Mouse (Mus musculus) limb, embryonic 12.5 days (tissue): ENCODE measurements around the gene Igf2bp1. TPM values are rescaled to one million over a fixed set of nuclear protein-coding genes. Genes with fewer than 3 reads are reported as not detected.
"Not testable (repeated sequence)": the region's sequence is repeated elsewhere in the genome, so short reads cannot be mapped to it uniquely, and the experiment has no call there.

ENCODE experiments used
- ATAC-seq: fragments of 200-750 bp; cut with Nextera tagmentation; 2 replicates; pipeline ENCODE4 v1.8.0; 2017; ENCODE audit warnings: low read depth, moderate TSS enrichment; ENCODE audit not compliant: insufficient number of reproducible peaks, insufficient read depth, low FRiP score, low TSS enrichment
- H3K27ac ChIP-seq: fragments of 300-500 bp; sonication (generic); 2 replicates; pipeline ENCODE4 v1.5.1; 2016; ENCODE audit warnings: mild to moderate bottlenecking, moderate library complexity
- H3K27me3 ChIP-seq: fragments of 300-500 bp; sonication (generic); 2 replicates; pipeline ENCODE4 v1.6.1; 2016; ENCODE audit warnings: mild to moderate bottlenecking, moderate library complexity
- H3K36me3 ChIP-seq: fragments of 300-500 bp; sonication (generic); 2 replicates; pipeline ENCODE4 v1.6.1; 2016; ENCODE audit warnings: mild to moderate bottlenecking, moderate library complexity
- H3K4me1 ChIP-seq: fragments of 300-500 bp; sonication (generic); replicated peaks from 2 replicates; pipeline ENCODE4 v1.6.1; 2016
- H3K4me2 ChIP-seq: fragments of 300-500 bp; sonication (generic); 2 replicates; pipeline ENCODE4 v1.6.1; 2016; ENCODE audit warnings: mild to moderate bottlenecking, moderate library complexity
- H3K4me3 ChIP-seq: fragments of 300-500 bp; sonication (generic); replicated peaks from 2 replicates; pipeline ENCODE4 v1.5.1; 2016; ENCODE audit warnings: mild to moderate bottlenecking
- H3K9ac ChIP-seq: fragments of 300-500 bp; sonication (generic); replicated peaks from 2 replicates; pipeline ENCODE4 v1.6.1; 2016; ENCODE audit warnings: mild to moderate bottlenecking, moderate library complexity
- H3K9me3 ChIP-seq: fragments of 300-500 bp; sonication (generic); 2 replicates; pipeline ENCODE4 v1.6.1; 2016; ENCODE audit warnings: mild to moderate bottlenecking, moderate library complexity
- WGBS: fragments of 180-500 bp; shearing (Covaris S2); methylation state at CpG from one replicate; pipeline ENCODE4 v1.1.7; 2016; 5-methylcytosine and 5-hydroxymethylcytosine counted together
- microRNA-seq: library from miRNA; unstranded; fragments of <30 nt; microRNA quantifications from one replicate; pipeline ENCODE4, GENCODE M21; 2017
- polyA plus RNA-seq: library from polyadenylated mRNA; unstranded; fragments of >200 nt; fragmentation: Nextera tagmentation; extraction: Ambion mirVana; gene quantifications from 2 replicates; pipeline ENCODE4 v1.2.1, GENCODE M21; 2016

The Igf2bp1 gene
- polyA plus RNA-seq, 1 experiment from 2014 or later = 122 TPM

DNA sequence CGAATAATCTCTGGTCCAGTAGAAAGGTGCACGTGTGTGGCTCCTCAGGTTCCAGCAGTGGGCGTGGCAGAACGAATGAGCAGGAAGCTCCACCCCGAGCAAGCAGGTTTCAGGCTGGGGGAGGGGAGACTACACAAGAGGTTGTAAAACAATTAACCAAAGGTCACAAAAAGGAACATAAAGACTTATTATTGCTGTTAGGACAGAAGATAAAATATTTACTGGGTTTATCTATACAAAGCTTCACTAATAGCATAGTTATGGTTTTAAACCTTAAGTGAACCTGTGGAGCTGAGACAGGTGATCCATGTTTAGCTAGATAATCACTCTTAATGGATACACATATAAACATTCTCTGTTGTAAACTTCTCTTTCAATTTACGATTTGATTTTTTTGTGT lies 82.3 kb downstream of the Igf2bp1 start:
- H3K4me1 ChIP-seq, ATAC-seq, H3K4me3 ChIP-seq, H3K9ac ChIP-seq, H3K4me2 ChIP-seq, H3K36me3 ChIP-seq, H3K27ac ChIP-seq: not testable (repeated sequence)
- WGBS = 1% methylated on average over 4 of the region's 6 CpGs
- Histone ChIP-seq H3K9me3 (peaks cover 14% of the 10 kb centered on the region), H3K27me3 (peaks cover 25% of the 10 kb centered on the region)

DNA sequence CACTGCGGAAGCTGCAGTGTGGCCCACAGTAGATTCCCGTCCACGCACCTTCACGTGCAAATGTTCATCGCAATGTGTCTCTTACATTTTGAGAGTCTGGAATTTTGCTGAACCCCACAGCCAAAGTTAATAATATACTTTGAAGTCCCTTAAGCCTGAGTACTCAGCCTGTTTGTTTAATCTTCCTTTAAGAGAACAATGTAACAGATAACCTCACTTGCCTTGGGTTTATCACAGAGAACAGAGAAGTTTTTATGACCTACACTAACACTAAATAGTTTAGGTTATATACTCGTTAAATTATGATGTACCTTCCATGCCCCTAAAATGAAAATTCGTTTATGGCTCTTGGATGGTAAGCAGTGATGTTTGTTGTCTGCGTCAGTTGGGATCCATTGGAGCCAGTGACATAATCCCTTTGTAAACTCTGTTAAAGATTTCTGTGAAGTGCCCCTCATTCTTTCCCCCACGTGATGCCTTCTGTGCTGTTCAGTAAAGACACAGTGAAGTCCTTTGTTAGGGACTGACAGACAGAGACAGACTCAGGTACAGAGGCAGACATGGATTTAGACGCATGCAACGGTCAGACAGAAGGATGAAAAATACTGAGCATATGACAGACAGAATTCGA lies 83.6 kb downstream of the Igf2bp1 start:
- H3K9me3 ChIP-seq = peaks cover 5% of the 10 kb centered on the region
- H3K36me3 ChIP-seq = no peaks in the 10 kb centered on the region
- WGBS = 63% methylated on average over 12 of the region's 12 CpGs
- no peak overlapping the region for H3K4me3 ChIP-seq
- peaks cover 39% of the 10 kb centered on the region for H3K27me3 ChIP-seq
- ATAC-seq = no peak
- H3K9ac ChIP-seq = no peak overlapping the region
- no peak overlapping the region for H3K27ac ChIP-seq
- H3K4me2 ChIP-seq = no peak overlapping the region
- peaks cover 2% of the 10 kb centered on the region; the same call in 1 of the 2 replicates for H3K4me1 ChIP-seq

DNA sequence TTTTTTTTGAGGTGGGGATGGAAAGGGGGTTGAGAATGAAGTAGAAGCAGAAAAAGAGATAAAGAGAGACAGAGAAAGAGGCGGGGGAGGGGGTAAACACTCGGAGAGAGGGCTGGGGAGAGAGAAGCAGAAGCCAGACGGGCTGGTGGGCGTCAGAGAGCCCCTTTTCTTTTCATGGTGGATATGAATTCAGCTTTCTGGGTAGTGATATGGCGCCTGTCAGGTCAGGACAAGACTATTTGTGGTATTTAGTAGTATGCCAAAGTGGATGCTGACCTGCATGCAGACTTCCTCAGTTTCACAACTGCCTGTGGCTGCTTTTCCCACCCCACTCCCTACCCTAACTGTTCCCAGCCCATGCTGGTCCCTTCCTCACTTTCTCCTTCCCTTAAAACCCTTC lies 89.3 kb downstream of the Igf2bp1 start:
- WGBS = 2% methylated on average over 5 of the region's 5 CpGs
- ATAC-seq = no peak
- H3K27me3 ChIP-seq = peaks cover 82% of the 10 kb centered on the region

DNA sequence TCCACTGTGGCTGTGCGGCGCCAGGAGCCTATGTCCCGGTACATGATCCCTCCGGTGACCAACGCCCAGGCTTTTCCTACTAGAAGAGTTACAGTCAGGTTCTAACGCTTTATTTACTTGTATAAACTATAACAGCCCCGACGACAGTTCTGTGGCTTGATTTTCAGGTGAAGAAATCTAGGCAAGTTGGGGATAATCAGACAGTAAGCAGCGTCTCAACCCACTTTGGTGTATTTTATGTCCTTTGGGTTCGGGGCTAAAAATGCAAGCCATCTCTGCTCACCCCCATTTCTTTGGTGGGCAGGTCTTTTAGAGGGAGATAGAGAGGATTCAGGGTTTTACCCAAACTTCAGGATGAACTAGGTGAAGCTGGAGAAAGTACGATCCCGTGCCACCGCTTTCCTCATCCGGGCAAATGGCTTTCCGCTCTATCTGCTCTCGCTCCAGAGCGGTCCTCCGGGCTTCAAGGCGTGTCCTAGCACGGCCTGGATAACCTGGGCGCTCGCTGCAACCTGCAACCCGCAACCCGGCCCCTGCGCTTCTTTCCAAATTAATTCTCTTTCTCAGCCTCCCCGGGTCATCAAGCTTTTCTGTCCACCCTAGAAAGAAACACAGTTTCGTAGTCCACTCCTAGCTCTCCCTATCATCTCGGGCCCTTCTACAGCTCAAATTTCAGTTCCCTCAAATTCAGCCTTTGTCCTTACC lies 90.6 kb downstream of the Igf2bp1 start:
- Histone ChIP-seq H3K4me1 (peaks cover 14% of the 10 kb centered on the region), H3K36me3 (no peaks in the 10 kb centered on the region), H3K9ac (no peak overlapping the region), H3K4me3 (peak overlapping the region; percentile 21), H3K27ac (no peak overlapping the region), H3K9me3 (no peaks in the 10 kb centered on the region), H3K4me2 (peak overlapping the region; percentile 37), H3K27me3 (peaks cover 86% of the 10 kb centered on the region)
- under 1% methylated on average over 28 of the region's 28 CpGs for WGBS
- no peak for ATAC-seq

More for the DNA sequence above, 89.3 kb downstream of the Igf2bp1 start:
- Histone ChIP-seq H3K9ac (no peak overlapping the region), H3K4me3 (no peak overlapping the region), H3K9me3 (no peaks in the 10 kb centered on the region), H3K4me2 (no peak overlapping the region), H3K4me1 (peaks cover 14% of the 10 kb centered on the region), H3K36me3 (no peaks in the 10 kb centered on the region), H3K27ac (no peak overlapping the region)

DNA sequence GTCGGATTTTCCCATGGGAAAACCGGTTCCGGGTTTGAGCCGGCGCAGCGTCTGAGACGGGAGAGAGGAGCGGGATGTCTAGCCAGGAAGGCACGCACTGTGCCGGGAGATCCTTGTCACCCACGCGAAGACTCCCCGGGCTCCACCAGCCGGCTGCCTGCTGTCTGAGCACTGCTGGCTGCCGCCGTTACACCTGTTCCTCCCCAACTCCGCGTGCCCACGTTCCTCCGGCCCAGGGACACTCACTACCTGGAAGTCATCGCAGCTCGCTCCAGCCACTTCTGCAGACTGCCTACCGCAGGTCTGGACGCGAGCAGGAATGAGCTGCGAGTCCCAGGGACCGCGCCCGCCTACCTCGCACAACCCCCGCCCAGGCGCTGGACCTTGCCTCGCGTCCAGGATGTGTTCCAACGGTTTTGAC lies 91.2 kb downstream of the Igf2bp1 start, which contains the start of gene B4galnt2:
TSS of gene B4galnt2 (minus strand) at position 321 of the 421 bp plus-strand sequence.
- Histone ChIP-seq H3K27me3 (peaks cover 86% of the 10 kb centered on the region), H3K4me1 (peaks cover 14% of the 10 kb centered on the region), H3K27ac (no peak within 1 kb of the TSS), H3K9me3 (no peaks in the 10 kb centered on the region), H3K9ac (no peak within 1 kb of the TSS), H3K4me2 (peak within 1 kb of the TSS; percentile 37), H3K36me3 (no peaks in the 10 kb centered on the region), H3K4me3 (peak within 1 kb of the TSS; percentile 21)
- no peak for ATAC-seq
- WGBS = under 1% methylated on average over 35 of the region's 35 CpGs

DNA sequence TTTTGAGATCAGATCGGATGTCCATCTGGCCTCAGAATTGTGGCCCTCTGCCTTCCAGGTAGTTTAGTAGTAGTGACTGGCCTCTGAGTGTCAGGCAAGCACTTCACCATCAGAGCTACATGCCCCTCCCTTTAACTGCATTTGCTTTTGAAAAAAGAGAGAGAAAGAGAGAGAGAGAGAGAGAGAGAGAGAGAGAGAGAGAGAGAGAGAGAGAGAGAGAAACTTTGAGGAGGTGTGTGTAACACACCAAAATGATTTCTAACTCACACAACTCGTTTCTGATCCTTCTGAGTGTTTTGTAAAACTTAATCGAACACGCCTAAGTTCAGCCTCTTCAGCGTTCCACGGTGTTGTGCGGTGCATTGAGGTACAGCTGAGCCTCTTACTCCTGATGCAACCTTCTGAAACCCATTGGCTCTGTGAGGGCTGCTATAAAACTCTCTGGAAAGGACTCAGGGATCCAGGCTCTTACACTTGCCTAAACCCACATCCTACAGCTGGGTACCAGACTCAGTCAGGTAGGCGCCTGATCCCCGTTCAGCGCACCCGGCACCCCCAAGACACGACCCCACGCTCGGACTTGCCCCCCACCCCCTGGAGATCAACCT lies 91.7 kb downstream of the Igf2bp1 start:
- H3K4me3 ChIP-seq = peak overlapping the region; percentile 21
- H3K27ac ChIP-seq = no peak overlapping the region
- H3K36me3 ChIP-seq = no peaks in the 10 kb centered on the region
- 4% methylated on average over 14 of the region's 14 CpGs for WGBS
- ATAC-seq = no peak
- peak overlapping the region; percentile 37 for H3K4me2 ChIP-seq
- H3K27me3 ChIP-seq = peaks cover 91% of the 10 kb centered on the region
- no peaks in the 10 kb centered on the region for H3K9me3 ChIP-seq
- peaks cover 14% of the 10 kb centered on the region for H3K4me1 ChIP-seq
- no peak overlapping the region for H3K9ac ChIP-seq

DNA sequence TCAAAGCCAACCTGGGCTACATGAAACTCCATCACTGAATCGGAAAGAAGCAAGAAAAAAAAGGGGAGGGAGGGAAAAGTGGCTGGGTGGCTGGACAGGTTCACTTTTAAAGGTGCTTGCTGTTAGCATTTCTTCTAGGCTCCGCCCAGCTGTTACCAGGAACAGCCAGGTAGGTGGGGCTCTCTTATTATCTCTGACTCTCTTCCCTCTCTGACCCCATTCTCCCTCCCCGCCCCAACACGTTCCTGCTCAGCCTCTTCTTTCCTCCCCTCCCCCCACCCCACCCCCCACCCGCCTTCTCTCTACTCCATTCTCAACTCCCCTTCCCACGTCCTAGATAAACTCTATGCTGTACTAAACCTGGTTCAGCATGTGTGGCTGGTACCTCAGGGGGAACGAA lies 94.2 kb downstream of the Igf2bp1 start:
- H3K9me3 ChIP-seq = no peaks in the 10 kb centered on the region
- H3K36me3 ChIP-seq = no peaks in the 10 kb centered on the region
- H3K4me3 ChIP-seq = no peak overlapping the region
- H3K27me3 ChIP-seq = peaks cover 74% of the 10 kb centered on the region
- ATAC-seq = no peak
- no peak overlapping the region for H3K4me2 ChIP-seq
- no peak overlapping the region for H3K27ac ChIP-seq
- no peak overlapping the region for H3K9ac ChIP-seq
- WGBS = 12% methylated on average over 7 of the region's 7 CpGs
- peaks cover 14% of the 10 kb centered on the region for H3K4me1 ChIP-seq

DNA sequence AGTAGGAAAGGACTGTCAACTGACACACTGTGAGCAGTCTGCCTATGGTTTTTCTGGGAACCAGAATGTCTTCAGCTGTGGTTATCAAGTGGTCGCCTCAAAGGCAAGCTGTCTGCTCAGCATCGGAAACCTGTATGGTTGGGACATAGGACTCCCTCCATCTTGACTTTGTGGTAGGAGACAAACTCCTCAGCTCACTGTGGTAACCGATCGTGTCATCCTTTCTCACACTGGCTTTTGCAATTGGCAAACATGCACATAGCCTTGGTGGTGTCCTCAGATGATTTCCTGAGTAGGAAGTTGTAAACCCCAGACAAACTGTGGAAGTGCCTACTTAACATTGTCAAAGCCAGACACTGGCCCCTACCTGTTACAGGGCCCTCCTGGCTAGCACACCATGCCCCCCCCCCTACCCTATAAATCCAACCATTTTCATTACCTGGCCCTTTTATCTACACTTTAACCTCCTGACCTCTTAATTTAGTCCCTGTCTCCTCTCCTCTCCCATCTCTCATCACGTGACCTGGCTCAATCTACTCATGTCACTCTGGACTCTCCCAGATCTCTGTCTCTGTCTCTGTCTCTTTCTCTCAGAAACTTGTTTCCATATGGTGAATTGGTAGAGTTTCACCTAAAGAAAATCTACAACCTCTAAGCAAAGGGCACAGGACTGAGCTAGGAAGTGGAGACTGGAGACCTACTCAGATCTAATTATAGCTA lies 97.8 kb downstream of the Igf2bp1 start:
- Histone ChIP-seq H3K27ac (no peak overlapping the region), H3K9ac (no peak overlapping the region), H3K4me2 (no peak overlapping the region), H3K9me3 (no peaks in the 10 kb centered on the region), H3K4me3 (no peak overlapping the region), H3K27me3 (peaks cover 39% of the 10 kb centered on the region), H3K36me3 (no peaks in the 10 kb centered on the region), H3K4me1 (no peaks in the 10 kb centered on the region)
- 85% methylated on average over 5 of the region's 5 CpGs for WGBS
- no peak for ATAC-seq

Small RNAs within 50 kb of the gene (microRNA-seq; reads per million reads assigned to microRNA genes)
- gene Mir3063 = 0.93 reads per million

Other genes starting within 250 kb of the Igf2bp1 start
- gene Phospho1, start 181.4 kb downstream of the Igf2bp1 start, polyA plus RNA-seq = not detected in 2 replicates
- 10.1 and 10.2 TPM in 2 replicates for gene Gngt2, start 168.7 kb downstream of the Igf2bp1 start, polyA plus RNA-seq
- 3.8 and 4.5 TPM in 2 replicates for gene Abi3, start 163.5 kb downstream of the Igf2bp1 start, polyA plus RNA-seq
- gene B4galnt2, start 91.0 kb downstream of the Igf2bp1 start, polyA plus RNA-seq = not detected in 2 replicates
- gene Gip, start 18.6 kb upstream of the Igf2bp1 start, polyA plus RNA-seq = not detected in 2 replicates
- 89.8 and 103 TPM in 2 replicates for gene Snf8, start 28.9 kb upstream of the Igf2bp1 start, polyA plus RNA-seq
- gene Ube2z, start 59.4 kb upstream of the Igf2bp1 start, polyA plus RNA-seq = 46.0 and 50.9 TPM in 2 replicates
- 492 and 507 TPM in 2 replicates for gene Atp5g1, start 69.7 kb upstream of the Igf2bp1 start, polyA plus RNA-seq
- gene Calcoco2, start 106.0 kb upstream of the Igf2bp1 start, polyA plus RNA-seq = not detected in 2 replicates
- gene Ttll6, start 127.8 kb upstream of the Igf2bp1 start, polyA plus RNA-seq = not detected in 2 replicates
- gene Hoxb13, start 188.4 kb upstream of the Igf2bp1 start, polyA plus RNA-seq = not detected in 2 replicates